Mouse (Mus musculus): ENCODE data around the gene Pank3. TPM values are rescaled to one million over a fixed set of nuclear protein-coding genes. Genes with fewer than 3 reads are reported as not detected.

The Pank3 gene
- polyA plus RNA-seq, 1 experiment from 2014 or later = 23.1 TPM

DNA sequence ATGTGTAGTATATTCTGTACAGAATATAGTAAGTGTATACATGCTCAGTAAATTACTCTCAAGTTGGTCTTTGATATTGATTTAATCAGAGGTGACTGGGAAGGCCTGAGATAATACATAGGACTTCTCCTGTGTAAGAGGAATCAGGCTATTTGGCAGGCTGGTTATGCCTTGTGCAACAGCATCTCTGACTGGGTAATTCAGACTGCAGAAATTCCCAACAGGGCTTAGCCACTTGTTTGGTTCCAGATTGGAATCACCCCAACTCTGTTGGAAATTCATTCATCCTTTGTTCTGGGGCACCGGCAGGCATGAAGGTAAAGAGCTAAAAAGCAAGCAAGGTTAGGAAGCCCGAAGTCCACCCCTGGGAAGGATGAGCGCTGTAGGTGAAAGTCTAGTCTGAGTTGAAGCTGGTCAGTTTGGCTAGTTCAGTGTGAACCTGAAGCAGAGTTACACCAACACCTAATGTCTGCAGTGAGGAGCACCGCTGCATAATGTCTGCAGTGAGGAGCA lies 14.3 kb upstream of the Pank3 start:
- Histone ChIP-seq H3K4me2 (replicated peaks) (no peak overlapping the region), H3K27me3 (no peaks in the 10 kb centered on the region), H3K9ac (no peak overlapping the region), H3K4me3 (no peak overlapping the region), H3K36me3 (no peaks in the 10 kb centered on the region), H3K27ac (no peak overlapping the region), H3K4me1 (no peaks in the 10 kb centered on the region), H3K9me3 (no peaks in the 10 kb centered on the region)
- WGBS = 85% methylated on average over 4 of the region's 4 CpGs
- ATAC-seq (ENCODE audit: insufficient number of reproducible peaks, insufficient read depth, low FRiP score, low TSS enrichment) = no peak

GRCm38 (mm10) chr11:35755546-35755945 lies 13.7 kb upstream of the Pank3 start:
- no peak overlapping the region for H3K9ac ChIP-seq
- no peaks in the 10 kb centered on the region for H3K36me3 ChIP-seq
- H3K4me3 ChIP-seq = no peak overlapping the region
- no peaks in the 10 kb centered on the region for H3K9me3 ChIP-seq
- no peak overlapping the region for H3K27ac ChIP-seq
- H3K4me2 ChIP-seq (replicated peaks) = no peak overlapping the region
- no peak for ATAC-seq (ENCODE audit: insufficient number of reproducible peaks, insufficient read depth, low FRiP score, low TSS enrichment)
- WGBS = 73% methylated on average over 6 of the region's 6 CpGs
- no peaks in the 10 kb centered on the region for H3K27me3 ChIP-seq
- no peaks in the 10 kb centered on the region for H3K4me1 ChIP-seq

- 81% methylated on average over 11 of the region's 11 CpGs for WGBS
These were observed 12.6 kb upstream of the Pank3 start for GRCm38 (mm10) chr11:35756411-35757303.

DNA sequence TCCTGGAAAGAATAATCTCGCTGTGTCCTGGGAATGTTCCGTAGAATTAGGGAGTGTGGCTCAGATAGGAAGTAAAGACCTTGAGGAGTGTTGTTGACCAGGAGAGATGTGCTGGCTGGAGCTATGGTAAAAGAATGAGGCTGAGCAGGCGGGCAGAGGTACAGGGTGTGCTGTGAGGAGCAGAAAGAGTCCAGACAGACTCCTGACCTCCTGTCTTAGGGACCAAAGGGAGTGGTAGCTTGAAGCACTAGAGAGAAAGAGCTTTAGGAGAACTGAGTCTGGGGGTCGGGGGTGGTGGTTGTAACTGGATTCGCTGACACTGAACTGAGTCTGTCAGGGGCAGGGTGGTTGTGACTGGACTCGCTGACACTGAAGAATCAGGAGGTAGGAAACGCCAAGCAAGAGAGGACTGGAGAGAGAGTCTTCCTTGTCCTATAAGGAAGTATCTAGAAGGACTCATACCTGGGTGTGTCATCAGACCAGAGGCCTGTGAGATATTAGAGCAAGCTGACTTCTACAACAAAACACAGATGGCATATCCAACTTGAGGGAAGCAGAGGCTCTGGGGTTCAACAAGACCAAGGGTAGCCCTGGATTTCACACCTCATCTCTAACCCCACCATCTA lies 9.2 kb upstream of the Pank3 start:
- WGBS = 83% methylated on average over 7 of the region's 7 CpGs

More at GRCm38 (mm10) chr11:35756411-35757303, 12.6 kb upstream of the Pank3 start:
- H3K27ac ChIP-seq = no peak overlapping the region
- no peaks in the 10 kb centered on the region for H3K9me3 ChIP-seq
- no peak overlapping the region for H3K9ac ChIP-seq
- no peak overlapping the region for H3K4me2 ChIP-seq (replicated peaks)
- no peak for ATAC-seq (ENCODE audit: insufficient number of reproducible peaks, insufficient read depth, low FRiP score, low TSS enrichment)
- no peaks in the 10 kb centered on the region for H3K27me3 ChIP-seq
- H3K36me3 ChIP-seq = no peaks in the 10 kb centered on the region
- H3K4me1 ChIP-seq = no peaks in the 10 kb centered on the region
- no peak overlapping the region for H3K4me3 ChIP-seq

GRCm38 (mm10) chr11:35760627-35761003 lies 8.7 kb upstream of the Pank3 start:
- H3K36me3 ChIP-seq = no peaks in the 10 kb centered on the region
- WGBS = 90% methylated on average over 4 of the region's 4 CpGs

More for the DNA sequence above, 9.2 kb upstream of the Pank3 start:
- no peak for ATAC-seq (ENCODE audit: insufficient number of reproducible peaks, insufficient read depth, low FRiP score, low TSS enrichment)
- Histone ChIP-seq H3K4me2 (replicated peaks) (no peak overlapping the region), H3K27me3 (no peaks in the 10 kb centered on the region), H3K36me3 (no peaks in the 10 kb centered on the region), H3K27ac (no peak overlapping the region), H3K4me3 (no peak overlapping the region), H3K9ac (no peak overlapping the region), H3K9me3 (no peaks in the 10 kb centered on the region), H3K4me1 (no peaks in the 10 kb centered on the region)

DNA sequence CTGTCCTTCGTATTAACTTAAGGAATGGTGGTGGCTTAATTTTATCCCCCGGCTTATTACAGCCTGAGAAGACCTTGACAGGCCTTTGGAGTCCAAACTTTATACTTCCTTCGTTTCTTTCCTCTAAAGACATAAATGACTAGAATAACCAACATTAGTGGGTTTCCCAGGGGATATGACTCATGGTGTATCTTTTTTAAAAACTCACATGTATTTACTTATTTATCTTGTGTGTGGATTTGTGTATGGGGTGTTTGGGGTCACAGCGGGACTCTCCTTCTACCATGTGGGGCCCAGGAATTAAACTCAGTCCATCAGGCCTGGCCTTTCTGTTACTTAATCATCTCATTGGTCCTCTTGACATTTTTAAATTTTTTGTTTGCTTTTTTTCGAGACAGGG lies 2.4 kb upstream of the Pank3 start:
- no peak overlapping the region for H3K4me2 ChIP-seq (replicated peaks)
- no peaks in the 10 kb centered on the region for H3K9me3 ChIP-seq
- ATAC-seq (ENCODE audit: insufficient number of reproducible peaks, insufficient read depth, low FRiP score, low TSS enrichment) = no peak
- no peak overlapping the region for H3K4me3 ChIP-seq
- H3K4me1 ChIP-seq = peaks cover 13% of the 10 kb centered on the region
- H3K27ac ChIP-seq = no peak overlapping the region
- no peak overlapping the region for H3K9ac ChIP-seq
- no peaks in the 10 kb centered on the region for H3K36me3 ChIP-seq
- no peaks in the 10 kb centered on the region for H3K27me3 ChIP-seq
- 90% methylated on average over 5 of the region's 5 CpGs for WGBS

More at GRCm38 (mm10) chr11:35760627-35761003, 8.7 kb upstream of the Pank3 start:
- Histone ChIP-seq H3K9ac (no peak overlapping the region), H3K4me3 (no peak overlapping the region), H3K9me3 (no peaks in the 10 kb centered on the region), H3K4me1 (no peaks in the 10 kb centered on the region), H3K27ac (no peak overlapping the region), H3K4me2 (replicated peaks) (no peak overlapping the region), H3K27me3 (no peaks in the 10 kb centered on the region)
- ATAC-seq (ENCODE audit: insufficient number of reproducible peaks, insufficient read depth, low FRiP score, low TSS enrichment) = peak; percentile 56; the same call in 1 of the 2 replicates

- peak overlapping the region; percentile 95 for H3K9ac ChIP-seq
- peak; percentile 89 for ATAC-seq (ENCODE audit: insufficient number of reproducible peaks, insufficient read depth, low FRiP score, low TSS enrichment)
- WGBS = under 1% methylated on average over 32 of the region's 41 CpGs
- H3K27ac ChIP-seq = peak overlapping the region; percentile 96
- H3K9me3 ChIP-seq = no peaks in the 10 kb centered on the region
- peak overlapping the region; percentile 83 for H3K4me2 ChIP-seq (replicated peaks)
- H3K4me3 ChIP-seq = peak overlapping the region; percentile 91
- H3K36me3 ChIP-seq = no peaks in the 10 kb centered on the region
- peaks cover 14% of the 10 kb centered on the region for H3K4me1 ChIP-seq
- H3K27me3 ChIP-seq = no peaks in the 10 kb centered on the region
These were observed 608 bp downstream of the Pank3 start for GRCm38 (mm10) chr11:35769746-35770437.

DNA sequence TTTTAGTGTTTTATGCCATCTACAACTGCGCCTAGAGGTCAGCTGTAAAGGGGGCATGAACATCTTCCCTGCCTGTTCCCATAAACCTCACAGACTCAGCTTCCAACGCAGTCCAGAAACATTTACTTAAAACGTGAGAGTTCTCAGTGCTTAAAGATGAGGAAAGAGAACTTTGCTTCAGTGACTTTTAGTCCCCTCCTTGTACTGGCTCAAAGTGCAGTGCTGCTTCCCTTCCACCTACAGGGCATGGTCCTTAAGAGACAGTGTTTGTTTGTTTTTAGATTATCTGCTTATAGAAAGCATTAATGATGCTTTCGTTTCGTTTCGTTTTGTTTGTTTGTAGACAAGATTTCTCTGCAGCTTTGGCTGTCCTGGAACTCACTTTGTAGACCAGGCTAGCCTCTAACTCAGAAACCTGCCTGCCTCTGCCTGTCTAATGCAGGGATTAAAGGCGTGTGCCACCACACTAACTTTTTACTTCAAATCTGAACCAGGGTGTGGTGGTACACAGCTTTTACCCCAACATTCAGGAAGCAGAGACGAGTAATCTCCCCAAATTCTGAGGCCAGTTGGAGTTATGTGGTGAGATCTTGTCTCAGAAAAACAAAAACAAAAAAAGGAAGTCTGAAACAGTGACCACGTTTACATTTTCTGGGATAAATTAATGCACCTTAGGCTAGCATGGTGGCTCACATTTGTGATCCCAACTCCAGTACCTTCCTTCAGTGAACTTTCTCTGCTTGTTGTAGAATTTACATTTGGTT lies 1.6 kb downstream of the Pank3 start:
- H3K4me3 ChIP-seq = peak overlapping the region; percentile 91
- H3K27me3 ChIP-seq = no peaks in the 10 kb centered on the region
- no peak for ATAC-seq (ENCODE audit: insufficient number of reproducible peaks, insufficient read depth, low FRiP score, low TSS enrichment)
- peak overlapping the region; percentile 95 for H3K9ac ChIP-seq
- H3K4me2 ChIP-seq (replicated peaks) = peak overlapping the region; percentile 83
- no peak overlapping the region for H3K27ac ChIP-seq
- H3K9me3 ChIP-seq = no peaks in the 10 kb centered on the region
- H3K4me1 ChIP-seq = peaks cover 14% of the 10 kb centered on the region
- peaks cover 1% of the 10 kb centered on the region; the same call in 1 of the 2 replicates for H3K36me3 ChIP-seq
- WGBS = 64% methylated on average over 9 of the region's 9 CpGs

GRCm38 (mm10) chr11:35775606-35776005 lies 6.3 kb downstream of the Pank3 start:
- Histone ChIP-seq H3K4me1 (peaks cover 11% of the 10 kb centered on the region), H3K36me3 (peaks cover 42% of the 10 kb centered on the region), H3K9ac (no peak overlapping the region), H3K27ac (no peak overlapping the region), H3K27me3 (no peaks in the 10 kb centered on the region), H3K9me3 (no peaks in the 10 kb centered on the region), H3K4me2 (replicated peaks) (no peak overlapping the region), H3K4me3 (no peak overlapping the region)
- ATAC-seq (ENCODE audit: insufficient number of reproducible peaks, insufficient read depth, low FRiP score, low TSS enrichment) = no peak
- WGBS = 98% methylated on average over 3 of the region's 3 CpGs

GRCm38 (mm10) chr11:35776452-35776851 lies 7.2 kb downstream of the Pank3 start:
- no peak overlapping the region for H3K4me3 ChIP-seq
- ATAC-seq (ENCODE audit: insufficient number of reproducible peaks, insufficient read depth, low FRiP score, low TSS enrichment) = 0 out of 2 replicates have a peak, but pooled peaks have one; percentile 52
- peaks cover 48% of the 10 kb centered on the region for H3K36me3 ChIP-seq
- H3K9me3 ChIP-seq = no peaks in the 10 kb centered on the region
- no peaks in the 10 kb centered on the region for H3K27me3 ChIP-seq
- no peak overlapping the region for H3K27ac ChIP-seq
- H3K4me2 ChIP-seq (replicated peaks) = no peak overlapping the region
- H3K4me1 ChIP-seq = peaks cover 3% of the 10 kb centered on the region; the same call in 1 of the 2 replicates
- 93% methylated on average over 3 of the region's 3 CpGs for WGBS
- no peak overlapping the region for H3K9ac ChIP-seq

- ATAC-seq (ENCODE audit: insufficient number of reproducible peaks, insufficient read depth, low FRiP score, low TSS enrichment) = no peak
- H3K4me1 ChIP-seq = no peaks in the 10 kb centered on the region
- no peak overlapping the region for H3K4me3 ChIP-seq
- H3K9ac ChIP-seq = no peak overlapping the region
- H3K27ac ChIP-seq = no peak overlapping the region
- H3K4me2 ChIP-seq (replicated peaks) = no peak overlapping the region
- H3K27me3 ChIP-seq = no peaks in the 10 kb centered on the region
- H3K36me3 ChIP-seq = peaks cover 86% of the 10 kb centered on the region
- WGBS = 83% methylated on average over 3 of the region's 3 CpGs
- H3K9me3 ChIP-seq = no peaks in the 10 kb centered on the region
These were observed 11.1 kb downstream of the Pank3 start for GRCm38 (mm10) chr11:35780336-35780735.

Measured in embryonic facial prominence, embryonic 12.5 days (tissue).